Mouse (Mus musculus) adrenal gland, adult 8-10 months (tissue): ENCODE measurements around the gene Frmd7. TPM values are rescaled to one million over a fixed set of nuclear protein-coding genes. Genes with fewer than 3 reads are reported as not detected.

Experiments
- DNase-seq: peaks from one replicate; pipeline ENCODE4 v3.0.0; 2022
- total RNA-seq, 4 experiments: library from RNA; stranded (reverse); gene quantifications; 2 replicates each; pipeline ENCODE4 v1.2.4; 2022

Frmd7 gene
- total RNA-seq, 4 experiments from 2014 or later, result 0.19 TPM; not detected in 3

DNA sequence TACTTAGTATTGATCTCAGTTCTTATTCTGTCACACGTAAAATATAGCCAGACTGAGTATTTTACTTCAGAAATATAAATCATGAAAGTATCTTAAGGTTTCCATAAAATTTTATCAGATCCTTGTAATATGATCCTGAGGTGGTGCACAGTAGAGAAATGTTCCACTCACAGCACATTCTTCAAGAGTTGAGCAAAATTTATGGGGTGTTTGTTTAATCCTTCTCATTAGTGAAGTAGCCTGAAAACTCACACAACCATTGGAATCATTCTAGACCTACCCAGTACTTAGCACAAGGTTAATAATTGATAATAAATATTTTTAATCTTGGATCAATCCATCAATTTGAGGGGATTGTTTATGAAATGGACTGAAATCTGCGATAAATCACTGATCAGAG, 78.7 kb downstream of the Frmd7 start:
- DNase-seq, result no peak

GRCm38 (mm10) chrX:50850428-50851184, 91.9 kb downstream of the Frmd7 start:
- no peak for DNase-seq

Other genes starting within 250 kb of the Frmd7 start
- gene Stk26, start 101.7 kb downstream of the Frmd7 start, total RNA-seq, result 1 to 10 TPM; 2.8 to 5.8 (median 3.9) TPM
- 10 to 100 TPM; 24.7 to 32.3 (median 26.7) TPM for gene Rap2c, start 75.3 kb upstream of the Frmd7 start, total RNA-seq